8 mouse cellular contexts compared by ENCODE assay signal in genomic region chr13:73847465-73847836, GRCm38 (mm10). TPM values are rescaled to one million over a fixed set of nuclear protein-coding genes. Genes with fewer than 3 reads are reported as not detected.
A peak's percentile ranks its signal among the peaks of the same experiment; 100 is the strongest.
DNase-seq lines count a peak whose midpoint lies in the region; ATAC-seq lines count a peak whose summit lies in the region.

TSS of gene Nkd2 (minus strand) at chr13:73847631.

- no peaks in the 10 kb centered on the region for H3K9me3 ChIP-seq in hindbrain, embryonic 16.5 days (ENCODE audit: control insufficient read depth, low read length)

- peak within 1 kb of the TSS; percentile 72 for H3K4me3 ChIP-seq in hindbrain, embryonic 16.5 days (ENCODE audit: low read length)

- H3K27me3 ChIP-seq in hindbrain, embryonic 16.5 days (replicated peaks; ENCODE audit: control insufficient read depth, insufficient read depth, low read length): peaks cover 2% of the 10 kb centered on the region; the same call in 1 of the 2 replicates

- peak within 1 kb of the TSS; percentile 93 for H3K4me2 ChIP-seq in hindbrain, embryonic 16.5 days (ENCODE audit: low read length)

- under 1% methylated on average over 31 of the region's 38 CpGs for WGBS in hindbrain, embryonic 16.5 days

- H3K9ac ChIP-seq in hindbrain, embryonic 16.5 days (ENCODE audit: low read depth, low read length): peak within 1 kb of the TSS; percentile 82

- peak; percentile 89 for DNase-seq in ZHBTc4 (ENCODE audit: low read depth, low spot score)
- DNase-seq in gastrocnemius, adult 8-10 months (ENCODE audit: low spot score in 2 of 2): peak; percentile 71 to 75
- peak; percentile 63 for DNase-seq in layer of hippocampus, postnatal 36 days
- DNase-seq in lung, postnatal 14 days: peak; percentile 90
- DNase-seq in retina, postnatal 7 days (ENCODE audit: low read depth, low spot score): peak; percentile 62
- peak; percentile 95 for DNase-seq in thymus, postnatal 4 days

- H3K27ac ChIP-seq in hindbrain, embryonic 16.5 days (ENCODE audit: low read depth, low read length): no peak within 1 kb of the TSS

- peak; percentile 88 for ATAC-seq in common myeloid progenitor, adult 5-6 weeks (replicated peaks; ENCODE audit: low read depth, poor library complexity, severe bottlenecking)
- peak; percentile 88 for ATAC-seq in hindbrain, embryonic 16.5 days

- peaks cover 6% of the 10 kb centered on the region for H3K4me1 ChIP-seq in hindbrain, embryonic 16.5 days (ENCODE audit: control insufficient read depth, insufficient read depth, low read depth, low read length)

- H3K36me3 ChIP-seq in hindbrain, embryonic 16.5 days (ENCODE audit: control insufficient read depth, insufficient read depth, low read length): no peaks in the 10 kb centered on the region

RNA-seq across cellular contexts. Expression of gene Nkd2, which starts in this region (rescaled TPM):
- total RNA-seq in common myeloid progenitor, adult 5-6 weeks (2017): not detected in 2 replicates
- total RNA-seq in gastrocnemius, adult 8-10 months (2022): 1 to 10 TPM in 3 of 4 experiments, under 1 TPM in 1; 0.97 to 1.7 (median 1.4) TPM
- 16.9 and 18.2 TPM in 2 replicates for polyA plus RNA-seq in hindbrain, embryonic 16.5 days (2015; fragmentation: Nextera tagmentation; extraction: Ambion mirVana)
- 1 to 10 TPM; 6.7 to 8.6 TPM for total RNA-seq in layer of hippocampus, postnatal 36 days (2021)

Comparison
In these comparisons a context has a peak if more than half of its experiments do, and no peak if none do; other contexts are left out.
1. Peak in ATAC-seq in common myeloid progenitor, adult 5-6 weeks; RNA of the gene not detected or under 1 TPM.